Mouse (Mus musculus): Measurements from ENCODE around the gene Tmem255b. TPM values are rescaled to one million over a fixed set of nuclear protein-coding genes. Genes with fewer than 3 reads are reported as not detected.

The Tmem255b gene
- polyA plus RNA-seq, 1 experiment, result 1.1 TPM

- no peak overlapping the region for H3K4me3 ChIP-seq (ENCODE audit: extremely low read depth, insufficient read depth, insufficient read length)
- WGBS, result 79% methylated on average over 2 of the region's 2 CpGs
- no peak for DNase-seq (ENCODE audit: low read depth in 1 of 2, low spot score in 2 of 2)
- H3K27me3 ChIP-seq (ENCODE audit: control insufficient read depth, insufficient read depth, low read length), result no peaks in the 10 kb centered on the region; the same call in 1 of the 2 replicates
- H3K4me1 ChIP-seq (ENCODE audit: control insufficient read depth, insufficient read depth, insufficient read length), result no peaks in the 10 kb centered on the region
- TF ChIP-seq POLR2A (IDR thresholded peaks at IDR 0.05; ENCODE audit: low read depth, low read length), result no peak
- no peak for TF ChIP-seq CTCF (IDR thresholded peaks at IDR 0.05; ENCODE audit: extremely low read depth, insufficient read depth, insufficient read length, insufficient replicate concordance)
- no peak overlapping the region for H3K27ac ChIP-seq (ENCODE audit: insufficient read depth, low read length)
- no peaks in the 10 kb centered on the region for H3K36me3 ChIP-seq (ENCODE audit: control insufficient read depth, insufficient read depth, low read length)
Measured at GRCm38 (mm10) chr8:13437531-13437930, 2.5 kb downstream of the Tmem255b start.

GRCm38 (mm10) chr8:13442152-13442551, 7.2 kb downstream of the Tmem255b start:
- DNase-seq (ENCODE audit: low read depth in 1 of 2, low spot score in 2 of 2), result no peak
- Histone ChIP-seq H3K27me3 (ENCODE audit: control insufficient read depth, insufficient read depth, low read length) (no peaks in the 10 kb centered on the region), H3K27ac (ENCODE audit: insufficient read depth, low read length) (no peak overlapping the region), H3K4me3 (ENCODE audit: extremely low read depth, insufficient read depth, insufficient read length) (no peak overlapping the region), H3K4me1 (ENCODE audit: control insufficient read depth, insufficient read depth, insufficient read length) (no peaks in the 10 kb centered on the region), H3K36me3 (ENCODE audit: control insufficient read depth, insufficient read depth, low read length) (no peaks in the 10 kb centered on the region)
- no peak for TF ChIP-seq POLR2A (IDR thresholded peaks at IDR 0.05; ENCODE audit: low read depth, low read length)
- TF ChIP-seq CTCF (IDR thresholded peaks at IDR 0.05; ENCODE audit: extremely low read depth, insufficient read depth, insufficient read length, insufficient replicate concordance), result no peak
- 90% methylated on average over 2 of the region's 2 CpGs for WGBS

GRCm38 (mm10) chr8:13446456-13446855, 11.5 kb downstream of the Tmem255b start:
- Histone ChIP-seq H3K4me1 (ENCODE audit: control insufficient read depth, insufficient read depth, insufficient read length) (no peaks in the 10 kb centered on the region), H3K27me3 (ENCODE audit: control insufficient read depth, insufficient read depth, low read length) (no peaks in the 10 kb centered on the region), H3K4me3 (ENCODE audit: extremely low read depth, insufficient read depth, insufficient read length) (no peak overlapping the region), H3K36me3 (ENCODE audit: control insufficient read depth, insufficient read depth, low read length) (no peaks in the 10 kb centered on the region), H3K27ac (ENCODE audit: insufficient read depth, low read length) (no peak overlapping the region)
- TF ChIP-seq POLR2A (IDR thresholded peaks at IDR 0.05; ENCODE audit: low read depth, low read length), result no peak
- no peak for TF ChIP-seq CTCF (IDR thresholded peaks at IDR 0.05; ENCODE audit: extremely low read depth, insufficient read depth, insufficient read length, insufficient replicate concordance)
- WGBS, result 88% methylated on average over 6 of the region's 6 CpGs
- no peak for DNase-seq (ENCODE audit: low read depth in 1 of 2, low spot score in 2 of 2)

- Histone ChIP-seq H3K27me3 (ENCODE audit: control insufficient read depth, insufficient read depth, low read length) (no peaks in the 10 kb centered on the region), H3K4me1 (ENCODE audit: control insufficient read depth, insufficient read depth, insufficient read length) (no peaks in the 10 kb centered on the region), H3K36me3 (ENCODE audit: control insufficient read depth, insufficient read depth, low read length) (no peaks in the 10 kb centered on the region), H3K4me3 (ENCODE audit: extremely low read depth, insufficient read depth, insufficient read length) (no peak overlapping the region), H3K27ac (ENCODE audit: insufficient read depth, low read length) (no peak overlapping the region)
- WGBS, result 49% methylated on average over 4 of the region's 4 CpGs
- TF ChIP-seq CTCF (IDR thresholded peaks at IDR 0.05; ENCODE audit: extremely low read depth, insufficient read depth, insufficient read length, insufficient replicate concordance) (no peak), POLR2A (IDR thresholded peaks at IDR 0.05; ENCODE audit: low read depth, low read length) (no peak)
- no peak for DNase-seq (ENCODE audit: low read depth in 1 of 2, low spot score in 2 of 2)
Measured at GRCm38 (mm10) chr8:13448145-13448544, 13.2 kb downstream of the Tmem255b start.

GRCm38 (mm10) chr8:13451747-13452277, 16.8 kb downstream of the Tmem255b start:
- Histone ChIP-seq H3K4me1 (ENCODE audit: control insufficient read depth, insufficient read depth, insufficient read length) (no peaks in the 10 kb centered on the region), H3K4me3 (ENCODE audit: extremely low read depth, insufficient read depth, insufficient read length) (no peak overlapping the region), H3K27me3 (ENCODE audit: control insufficient read depth, insufficient read depth, low read length) (no peaks in the 10 kb centered on the region), H3K36me3 (ENCODE audit: control insufficient read depth, insufficient read depth, low read length) (no peaks in the 10 kb centered on the region), H3K27ac (ENCODE audit: insufficient read depth, low read length) (no peak overlapping the region)
- TF ChIP-seq CTCF (IDR thresholded peaks at IDR 0.05; ENCODE audit: extremely low read depth, insufficient read depth, insufficient read length, insufficient replicate concordance) (no peak), POLR2A (IDR thresholded peaks at IDR 0.05; ENCODE audit: low read depth, low read length) (no peak)
- WGBS, result 80% methylated on average over 6 of the region's 6 CpGs
- no peak for DNase-seq (ENCODE audit: low read depth in 1 of 2, low spot score in 2 of 2)

- no peaks in the 10 kb centered on the region for H3K27me3 ChIP-seq (ENCODE audit: control insufficient read depth, insufficient read depth, low read length)
- no peak for DNase-seq (ENCODE audit: low read depth in 1 of 2, low spot score in 2 of 2)
- no peak overlapping the region for H3K4me3 ChIP-seq (ENCODE audit: extremely low read depth, insufficient read depth, insufficient read length)
- H3K36me3 ChIP-seq (ENCODE audit: control insufficient read depth, insufficient read depth, low read length), result no peaks in the 10 kb centered on the region
- no peak overlapping the region for H3K27ac ChIP-seq (ENCODE audit: insufficient read depth, low read length)
- TF ChIP-seq CTCF (IDR thresholded peaks at IDR 0.05; ENCODE audit: extremely low read depth, insufficient read depth, insufficient read length, insufficient replicate concordance), result no peak
- no peak for TF ChIP-seq POLR2A (IDR thresholded peaks at IDR 0.05; ENCODE audit: low read depth, low read length)
- H3K4me1 ChIP-seq (ENCODE audit: control insufficient read depth, insufficient read depth, insufficient read length), result no peaks in the 10 kb centered on the region
- whole genome bisulfite sequencing, result 67% methylated on average over 8 of the region's 8 CpGs
Measured at GRCm38 (mm10) chr8:13454341-13455113, 19.5 kb downstream of the Tmem255b start.

GRCm38 (mm10) chr8:13455295-13455694, 20.3 kb downstream of the Tmem255b start:
- no peaks in the 10 kb centered on the region for H3K36me3 ChIP-seq (ENCODE audit: control insufficient read depth, insufficient read depth, low read length)
- no peak overlapping the region for H3K27ac ChIP-seq (ENCODE audit: insufficient read depth, low read length)
- WGBS, result 16% methylated on average over 2 of the region's 2 CpGs
- H3K4me1 ChIP-seq (ENCODE audit: control insufficient read depth, insufficient read depth, insufficient read length), result no peaks in the 10 kb centered on the region
- DNase-seq (ENCODE audit: low read depth in 1 of 2, low spot score in 2 of 2), result peak in 1 of 2 experiments; percentile 24
- H3K27me3 ChIP-seq (ENCODE audit: control insufficient read depth, insufficient read depth, low read length), result no peaks in the 10 kb centered on the region
- no peak overlapping the region for H3K4me3 ChIP-seq (ENCODE audit: extremely low read depth, insufficient read depth, insufficient read length)
- peak; percentile 55; the same call in 1 of the 2 replicates for TF ChIP-seq CTCF (IDR thresholded peaks at IDR 0.05; ENCODE audit: extremely low read depth, insufficient read depth, insufficient read length, insufficient replicate concordance)
- no peak for TF ChIP-seq POLR2A (IDR thresholded peaks at IDR 0.05; ENCODE audit: low read depth, low read length)

Data from spleen, adult 2 months (tissue).